Mouse (Mus musculus) right cerebral cortex, postnatal 4 days (tissue): ENCODE measurements around the gene Rin3.

Experiments used
- DNase-seq: peaks from one replicate; pipeline ENCODE4 v3.0.0-alpha.2; 2022

Rin3 gene

GRCm38 (mm10) chr12:102282126-102282525, 722 bp upstream of the Rin3 start:
- DNase-seq = no peak

- DNase-seq = peak; percentile 33
These were observed 827 bp downstream of the Rin3 start for GRCm38 (mm10) chr12:102283483-102284266.

GRCm38 (mm10) chr12:102284267-102284610, 1.4 kb downstream of the Rin3 start:
- DNase-seq = no peak

GRCm38 (mm10) chr12:102284618-102285159, 1.8 kb downstream of the Rin3 start:
- DNase-seq = no peak

GRCm38 (mm10) chr12:102285318-102285717, 2.5 kb downstream of the Rin3 start:
- DNase-seq = no peak

GRCm38 (mm10) chr12:102285779-102286178, 2.9 kb downstream of the Rin3 start:
- no peak for DNase-seq

GRCm38 (mm10) chr12:102286681-102287414, 4.0 kb downstream of the Rin3 start:
- peak; percentile 33 for DNase-seq

- DNase-seq = no peak
These were observed 5.2 kb downstream of the Rin3 start for GRCm38 (mm10) chr12:102287904-102288602.

GRCm38 (mm10) chr12:102288846-102289245, 6.0 kb downstream of the Rin3 start:
- no peak for DNase-seq

GRCm38 (mm10) chr12:102289568-102289967, 6.7 kb downstream of the Rin3 start:
- DNase-seq = no peak

GRCm38 (mm10) chr12:102290662-102291061, 7.8 kb downstream of the Rin3 start:
- DNase-seq = no peak

- DNase-seq = no peak
These were observed 8.8 kb downstream of the Rin3 start for GRCm38 (mm10) chr12:102291686-102292085.

GRCm38 (mm10) chr12:102292501-102293215, 9.8 kb downstream of the Rin3 start:
- no peak for DNase-seq

- no peak for DNase-seq
These were observed 11.8 kb downstream of the Rin3 start for GRCm38 (mm10) chr12:102294634-102295033.

GRCm38 (mm10) chr12:102295230-102295629, 12.4 kb downstream of the Rin3 start:
- no peak for DNase-seq

- no peak for DNase-seq
These were observed 12.8 kb downstream of the Rin3 start for GRCm38 (mm10) chr12:102295662-102296061.

GRCm38 (mm10) chr12:102296361-102296760, 13.5 kb downstream of the Rin3 start:
- no peak for DNase-seq

- no peak for DNase-seq
These were observed 14.1 kb downstream of the Rin3 start for GRCm38 (mm10) chr12:102296967-102297366.

- no peak for DNase-seq
These were observed 16.4 kb downstream of the Rin3 start for GRCm38 (mm10) chr12:102299209-102299608.

- DNase-seq = no peak
These were observed 18.7 kb downstream of the Rin3 start for GRCm38 (mm10) chr12:102301585-102301984.

GRCm38 (mm10) chr12:102302322-102302721, 19.5 kb downstream of the Rin3 start:
- no peak for DNase-seq

- DNase-seq = no peak
These were observed 20.0 kb downstream of the Rin3 start for GRCm38 (mm10) chr12:102302831-102303351.
